In the genomic region with DNA sequence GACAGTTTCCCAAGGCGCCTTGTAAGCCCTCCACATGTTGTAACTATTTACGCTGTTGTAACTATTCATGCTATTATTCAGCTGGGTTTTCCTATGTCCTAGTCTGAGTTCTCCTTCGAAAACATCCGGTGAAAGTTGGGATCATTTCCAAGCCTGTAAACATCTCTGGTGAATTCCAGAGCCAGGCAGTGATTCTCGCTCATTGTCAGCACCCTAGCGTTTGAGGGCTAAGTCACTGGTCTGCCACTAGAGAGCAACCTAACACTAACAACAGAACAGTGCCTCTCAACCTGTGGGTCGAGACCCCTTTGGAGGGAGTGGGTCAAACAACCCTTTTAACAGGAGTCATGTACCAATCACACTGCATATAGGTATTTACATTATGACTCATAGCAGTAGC, we compare ENCODE assay signal across 15 mouse cellular contexts. TPM values are rescaled to one million over a fixed set of nuclear protein-coding genes. Genes with fewer than 3 reads are reported as not detected.
A peak's percentile ranks its signal among the peaks of the same experiment; 100 is the strongest.
DNase-seq lines count a peak whose midpoint lies in the region; ATAC-seq and TF ChIP-seq lines count a peak whose summit lies in the region.
"Had no signal": no experiment of that assay in that cellular context is flagged by ENCODE, and none has a peak within 500 bp of the region (broad histone marks: within the 10 kb centered on the region; RNA-seq: fewer than 3 reads in every experiment).

No protein-coding gene starts in this region.

- H3K4me2 ChIP-seq in liver, embryonic 12.5 days: no peak overlapping the region
- H3K4me2 ChIP-seq in stomach, embryonic 16.5 days (ENCODE audit: low read depth, low read length): no peak overlapping the region
- H3K4me2 ChIP-seq: neural tube, embryonic 12.5 days had no signal

- H3K9ac ChIP-seq in liver, adult 2 months (ENCODE audit: low read depth, low read length): no peak overlapping the region
- H3K9ac ChIP-seq in liver, embryonic 12.5 days: no peak overlapping the region
- H3K9ac ChIP-seq in stomach, embryonic 16.5 days (ENCODE audit: low read length): no peak overlapping the region; the same call in 1 of the 2 replicates
- H3K9ac ChIP-seq: neural tube, embryonic 12.5 days had no signal

- peak; percentile 34 to 42 for DNase-seq in heart, adult 9 months (ENCODE audit: low spot score in 2 of 2)
- DNase-seq in heart, postnatal 14 days: no peak
- DNase-seq in liver, adult 2 months (ENCODE audit: extremely low read depth, low read depth, low spot score): peak; percentile 68
- DNase-seq in kidney, postnatal 14 days: peak; percentile 58
- no peak for DNase-seq in cerebellum, adult 9-10 months
- DNase-seq: embryo, embryonic 11 days; midbrain, embryonic 14.5 days; retina, postnatal 1 day; thymus, adult 18-20 months had no signal

- TF ChIP-seq POLR2A in liver, adult 2 months (IDR thresholded peaks at IDR 0.05; ENCODE audit: extremely low read depth, insufficient read depth, low read length): no peak

- H3K4me3 ChIP-seq in liver, adult 2 months (ENCODE audit: insufficient read depth, low read depth, low read length): no peak overlapping the region
- no peak overlapping the region for H3K4me3 ChIP-seq in liver, embryonic 12.5 days
- no peak overlapping the region for H3K4me3 ChIP-seq in stomach, embryonic 16.5 days (replicated peaks; ENCODE audit: low read length)
- H3K4me3 ChIP-seq: erythroblast, embryonic 14.5 days; neural tube, embryonic 12.5 days had no signal

- H3K27ac ChIP-seq in liver, adult 2 months (replicated peaks; ENCODE audit: insufficient read depth, low read depth, low read length): peak overlapping the region; percentile 25
- no peak overlapping the region for H3K27ac ChIP-seq in liver, embryonic 12.5 days
- H3K27ac ChIP-seq in stomach, embryonic 16.5 days (ENCODE audit: low read length): no peak overlapping the region
- H3K27ac ChIP-seq: neural tube, embryonic 12.5 days had no signal

- H3K9me3 ChIP-seq in liver, embryonic 12.5 days (replicated peaks): 0 out of 2 replicates have a peak, but pooled peaks cover 5% of the 10 kb centered on the region
- no peaks in the 10 kb centered on the region for H3K9me3 ChIP-seq in stomach, embryonic 16.5 days (replicated peaks; ENCODE audit: control insufficient read depth, low read length)
- H3K9me3 ChIP-seq: neural tube, embryonic 12.5 days had no signal

- intact Hi-C loops in heart, postnatal 14 days (cut with DNase I): no loop called here

- H3K27me3 ChIP-seq in liver, adult 2 months (ENCODE audit: control insufficient read depth, insufficient read depth, low read length): no peaks in the 10 kb centered on the region
- no peaks in the 10 kb centered on the region for H3K27me3 ChIP-seq in liver, embryonic 12.5 days (replicated peaks)
- H3K27me3 ChIP-seq in stomach, embryonic 16.5 days (ENCODE audit: control insufficient read depth, insufficient read depth, low read length): no peaks in the 10 kb centered on the region
- H3K27me3 ChIP-seq: neural tube, embryonic 12.5 days had no signal

- peaks cover 2% of the 10 kb centered on the region; the same call in 1 of the 2 replicates for H3K4me1 ChIP-seq in liver, adult 2 months (ENCODE audit: control insufficient read depth, insufficient read depth, low read length)
- no peaks in the 10 kb centered on the region for H3K4me1 ChIP-seq in liver, embryonic 12.5 days
- no peaks in the 10 kb centered on the region for H3K4me1 ChIP-seq in stomach, embryonic 16.5 days (ENCODE audit: control insufficient read depth, insufficient read depth, low read length)
- H3K4me1 ChIP-seq: neural tube, embryonic 12.5 days had no signal

- peak; percentile 15; the same call in 1 of the 2 replicates for TF ChIP-seq CTCF in liver, adult 2 months (IDR thresholded peaks at IDR 0.05; ENCODE audit: low read depth, low read length)

- ATAC-seq in liver, embryonic 12.5 days: no peak
- ATAC-seq in stomach, embryonic 16.5 days (ENCODE audit: insufficient read depth, low FRiP score): peak; percentile 37; the same call in 1 of the 2 replicates

- H3K79me2 ChIP-seq in liver, adult 2 months (ENCODE audit: control insufficient read depth, insufficient read depth, low read length): no peaks in the 10 kb centered on the region

- peaks cover 90% of the 10 kb centered on the region for H3K36me3 ChIP-seq in liver, adult 2 months (ENCODE audit: control insufficient read depth, insufficient read depth, low read length)
- H3K36me3 ChIP-seq in liver, embryonic 12.5 days: peaks cover 39% of the 10 kb centered on the region
- H3K36me3 ChIP-seq in stomach, embryonic 16.5 days (ENCODE audit: control insufficient read depth, insufficient read depth, low read length): no peaks in the 10 kb centered on the region
- H3K36me3 ChIP-seq: neural tube, embryonic 12.5 days had no signal

- 24% methylated on average over 7 of the region's 7 CpGs for WGBS in liver, adult 2 months
- WGBS in liver, embryonic 12.5 days (ENCODE audit: insufficient replicate concordance): 55% methylated on average over 7 of the region's 7 CpGs
- WGBS in stomach, embryonic 16.5 days: 55% methylated on average over 7 of the region's 7 CpGs

RNA-seq across cellular contexts. Expression of a gene that starts 25.0 kb away (rescaled TPM):
- total RNA-seq in heart, postnatal 14 days (2021): not detected
- total RNA-seq in liver, adult 2 months (2014; rRNA removed): 1,031 and 1,068 TPM in 2 replicates
- 1,361 and 1,403 TPM in 2 replicates for polyA plus RNA-seq in liver, adult 2 months (2012; rRNA removed)
- polyA plus RNA-seq in liver, embryonic 12.5 days (2016; fragmentation: Nextera tagmentation; extraction: Ambion mirVana): 139 and 140 TPM in 2 replicates
- polyA plus RNA-seq in stomach, embryonic 16.5 days (2015; fragmentation: Nextera tagmentation; extraction: Ambion mirVana): 13.0 and 13.9 TPM in 2 replicates
- total RNA-seq: hematopoietic stem cell, adult 5-6 weeks; left cerebral cortex, postnatal 14 days had no signal
- polyA plus RNA-seq: midbrain, embryonic 14.5 days had no signal

Comparison
In these comparisons a context has a peak if more than half of its experiments do, and no peak if none do; other contexts are left out.
1. DNase-seq: peak in heart, adult 9 months (2 of 2), liver, adult 2 months (single experiment) and kidney, postnatal 14 days (single experiment); none in heart, postnatal 14 days (0 of 2) and cerebellum, adult 9-10 months (single experiment).